Mouse (Mus musculus) stomach, postnatal 0 days (tissue): ENCODE measurements around the gene Rtf2. TPM values are rescaled to one million over a fixed set of nuclear protein-coding genes. Genes with fewer than 3 reads are reported as not detected.

Source experiments
- ATAC-seq: fragments of 200-750 bp; cut with Nextera tagmentation; 2 replicates; pipeline ENCODE4 v1.8.0; 2017; ENCODE audit not compliant: low FRiP score, low TSS enrichment
- DNase-seq: peaks from one replicate; pipeline ENCODE4 v3.0.0-alpha.2; 2016; ENCODE audit warnings: low spot score
- H3K27ac ChIP-seq: fragments of 300-500 bp; sonication (generic); replicated peaks from 2 replicates; pipeline ENCODE4 v1.5.1; 2014; ENCODE audit warnings: mild to moderate bottlenecking, control low read depth
- H3K27me3 ChIP-seq: fragments of 300-500 bp; sonication (generic); 2 replicates; pipeline ENCODE4 v1.6.1; 2014; ENCODE audit warnings: low read length; ENCODE audit not compliant: control insufficient read depth, insufficient read depth
- H3K36me3 ChIP-seq: fragments of 300-500 bp; sonication (generic); 2 replicates; pipeline ENCODE4 v1.6.1; 2014; ENCODE audit warnings: low read length, mixed read lengths; ENCODE audit not compliant: control insufficient read depth, insufficient read depth
- H3K4me1 ChIP-seq: fragments of 300-500 bp; sonication (generic); replicated peaks from 2 replicates; pipeline ENCODE4 v1.6.1; 2014; ENCODE audit warnings: antibody characterized with exemption; ENCODE audit not compliant: control insufficient read depth, insufficient read depth
- H3K4me2 ChIP-seq: fragments of 300-500 bp; sonication (generic); replicated peaks from 2 replicates; pipeline ENCODE4 v1.6.1; 2014; ENCODE audit warnings: low read depth, mild to moderate bottlenecking, control low read depth, moderate library complexity
- H3K4me3 ChIP-seq: fragments of 300-500 bp; sonication (generic); 2 replicates; pipeline ENCODE4 v1.5.1; 2014; ENCODE audit warnings: low read depth, low read length, control low read depth
- H3K9ac ChIP-seq: fragments of 300-500 bp; sonication (generic); 2 replicates; pipeline ENCODE4 v1.6.1; 2014; ENCODE audit warnings: mild to moderate bottlenecking, low read length, control low read depth, mixed read lengths
- H3K9me3 ChIP-seq: fragments of 300-500 bp; sonication (generic); 2 replicates; pipeline ENCODE4 v1.6.1; 2016; ENCODE audit warnings: low read length; ENCODE audit not compliant: control insufficient read depth
- CTCF ChIP-seq: IDR thresholded peaks from 2 replicates; pipeline ENCODE4 v1.5.1; 2016; ENCODE audit warnings: antibody characterized with exemption, low read depth, mild to moderate bottlenecking, moderate library complexity
- EP300 ChIP-seq: optimal IDR thresholded peaks from 2 replicates; pipeline ENCODE3; 2016; ENCODE audit warnings: antibody characterized with exemption
- WGBS: fragments of 180-500 bp; shearing (Covaris S2); extraction: QIAGEN DNeasy Blood & Tissue Kit; methylation state at CpG from one replicate; pipeline ENCODE4 v1.1.7; 2014; 5-methylcytosine and 5-hydroxymethylcytosine counted together
- polyA plus RNA-seq: library from polyadenylated mRNA; unstranded; fragments of >200 nt; fragmentation: Nextera tagmentation; extraction: Ambion mirVana; gene quantifications from 2 replicates; pipeline ENCODE4 v1.2.1, GENCODE M21; 2015

The Rtf2 gene
- polyA plus RNA-seq, 1 experiment from 2014 or later, result 79.7 TPM

GRCm38 (mm10) chr2:172477860-172478259 lies 37.5 kb downstream of the Rtf2 start:
- peak; percentile 29 for DNase-seq
- H3K4me2 ChIP-seq, result no peak overlapping the region
- no peak overlapping the region for H3K27ac ChIP-seq
- peak; percentile 92 for TF ChIP-seq CTCF
- no peak for TF ChIP-seq EP300
- H3K27me3 ChIP-seq, result no peaks in the 10 kb centered on the region
- H3K9ac ChIP-seq, result no peak overlapping the region
- 2% methylated on average over 2 of the region's 2 CpGs for WGBS
- H3K36me3 ChIP-seq, result no peaks in the 10 kb centered on the region
- no peaks in the 10 kb centered on the region for H3K9me3 ChIP-seq
- ATAC-seq, result no peak
- H3K4me3 ChIP-seq, result no peak overlapping the region
- no peaks in the 10 kb centered on the region for H3K4me1 ChIP-seq

- no peaks in the 10 kb centered on the region for H3K4me1 ChIP-seq
- no peaks in the 10 kb centered on the region for H3K27me3 ChIP-seq
- no peak overlapping the region for H3K4me2 ChIP-seq
- no peak for ATAC-seq
- no peak for TF ChIP-seq EP300
- TF ChIP-seq CTCF, result no peak
- H3K4me3 ChIP-seq, result no peak overlapping the region
- no peak overlapping the region for H3K9ac ChIP-seq
- no peaks in the 10 kb centered on the region for H3K9me3 ChIP-seq
- no peak overlapping the region for H3K27ac ChIP-seq
- H3K36me3 ChIP-seq, result no peaks in the 10 kb centered on the region
- 59% methylated on average over 7 of the region's 7 CpGs for WGBS
- no peak for DNase-seq
Observed at GRCm38 (mm10) chr2:172480296-172480695, 39.9 kb downstream of the Rtf2 start.

GRCm38 (mm10) chr2:172481654-172482385 lies 41.5 kb downstream of the Rtf2 start:
- H3K27me3 ChIP-seq, result no peaks in the 10 kb centered on the region

DNA sequence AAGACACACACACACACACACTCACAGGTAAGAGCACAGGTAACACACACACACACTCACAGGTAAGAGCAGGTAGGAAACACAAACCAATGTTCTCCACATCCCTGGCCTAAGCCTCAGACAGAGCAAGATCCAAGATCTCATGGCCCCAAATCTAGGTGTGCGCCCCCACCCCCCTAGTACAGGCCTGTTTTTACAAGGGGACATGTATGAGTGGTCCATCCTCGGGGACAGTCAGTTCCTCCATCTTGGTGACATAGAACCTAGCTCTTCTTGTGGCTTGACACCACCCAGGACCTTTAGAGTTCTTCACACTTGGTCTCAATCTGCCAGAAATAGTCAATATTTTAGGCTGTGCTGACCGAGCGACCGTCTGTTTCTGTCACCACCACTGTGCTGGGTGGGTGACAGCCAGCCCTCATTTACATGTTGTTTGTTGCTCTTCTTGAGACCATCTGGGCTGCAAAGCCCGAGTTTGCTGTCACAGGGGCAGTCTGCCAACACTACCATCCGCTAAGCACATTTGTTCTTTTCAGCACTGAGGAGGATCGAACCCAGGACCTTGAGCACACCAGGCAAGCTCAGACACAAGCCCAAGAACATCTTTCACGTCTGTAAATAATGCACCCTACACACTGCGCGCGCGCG lies 43.5 kb downstream of the Rtf2 start:
- no peak overlapping the region for H3K27ac ChIP-seq
- WGBS, result 78% methylated on average over 14 of the region's 14 CpGs
- H3K9me3 ChIP-seq, result no peaks in the 10 kb centered on the region
- no peak overlapping the region for H3K4me3 ChIP-seq
- H3K36me3 ChIP-seq, result no peaks in the 10 kb centered on the region
- no peaks in the 10 kb centered on the region for H3K27me3 ChIP-seq
- no peak overlapping the region for H3K4me2 ChIP-seq
- H3K4me1 ChIP-seq, result no peaks in the 10 kb centered on the region
- TF ChIP-seq CTCF (no peak), EP300 (no peak)
- no peak for ATAC-seq
- no peak for DNase-seq
- H3K9ac ChIP-seq, result no peak overlapping the region

More at GRCm38 (mm10) chr2:172481654-172482385, 41.5 kb downstream of the Rtf2 start:
- Histone ChIP-seq H3K4me2 (no peak overlapping the region), H3K9me3 (no peaks in the 10 kb centered on the region), H3K36me3 (no peaks in the 10 kb centered on the region), H3K4me3 (no peak overlapping the region), H3K9ac (no peak overlapping the region), H3K27ac (no peak overlapping the region), H3K4me1 (no peaks in the 10 kb centered on the region)
- DNase-seq (no peak), ATAC-seq (no peak)
- TF ChIP-seq EP300 (no peak), CTCF (no peak)
- WGBS, result 78% methylated on average over 16 of the region's 16 CpGs

DNA sequence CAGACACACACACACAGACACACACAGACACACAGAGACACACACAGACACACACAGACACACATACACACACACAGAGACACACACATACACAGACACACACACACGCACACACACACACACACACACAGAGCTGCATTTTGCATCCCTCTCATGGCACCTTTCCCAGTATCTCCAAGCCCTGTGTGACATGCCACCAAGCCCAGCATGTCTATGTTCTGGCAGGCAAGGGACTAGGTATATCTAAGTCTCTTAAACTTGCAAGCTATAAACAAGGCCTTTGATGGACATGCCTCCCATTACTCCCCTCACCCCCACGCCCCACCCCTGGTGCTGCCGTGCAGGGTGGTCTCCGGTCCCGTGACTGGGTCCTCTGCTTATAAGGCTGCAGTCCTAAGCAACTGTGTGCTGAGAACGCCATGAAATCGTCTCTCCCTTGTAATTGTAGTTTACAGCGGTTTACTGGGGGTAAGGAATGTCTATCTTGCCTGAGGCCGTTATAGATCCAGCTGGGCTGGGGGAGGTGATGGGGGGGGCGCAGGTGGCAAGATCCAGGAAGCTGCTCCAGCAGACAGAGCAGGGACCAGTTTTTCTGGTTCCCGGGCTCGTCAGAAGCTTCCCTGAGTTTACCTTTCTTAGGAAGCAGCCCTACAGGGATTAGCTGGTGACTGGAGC lies 44.5 kb downstream of the Rtf2 start:
- Histone ChIP-seq H3K27me3 (no peaks in the 10 kb centered on the region), H3K9ac (no peak overlapping the region), H3K36me3 (no peaks in the 10 kb centered on the region), H3K27ac (no peak overlapping the region), H3K4me1 (no peaks in the 10 kb centered on the region), H3K9me3 (no peaks in the 10 kb centered on the region), H3K4me3 (no peak overlapping the region), H3K4me2 (no peak overlapping the region)
- WGBS, result 25% methylated on average over 12 of the region's 12 CpGs
- DNase-seq (peak; percentile 15), ATAC-seq (no peak)
- TF ChIP-seq CTCF (no peak), EP300 (no peak)
